Mouse (Mus musculus) liver, postnatal 0 days (tissue): ENCODE results near the gene Aqp1. TPM values are rescaled to one million over a fixed set of nuclear protein-coding genes. Genes with fewer than 3 reads are reported as not detected.

ENCODE experiments used
- ATAC-seq: fragments of 200-750 bp; cut with Nextera tagmentation; 2 replicates; pipeline ENCODE4 v1.8.0; 2017; ENCODE audit warnings: mild to moderate bottlenecking, moderate library complexity
- DNase-seq: peaks from one replicate; pipeline ENCODE4 v3.0.0-alpha.2; 2016
- H3K27ac ChIP-seq: fragments of 300-500 bp; sonication (generic); 2 replicates; pipeline ENCODE4 v1.5.1; 2014; ENCODE audit warnings: antibody characterized with exemption, moderate library complexity, mild to moderate bottlenecking, low read depth
- H3K27me3 ChIP-seq: fragments of 300-500 bp; sonication (generic); 2 replicates; pipeline ENCODE4 v1.6.1; 2014; ENCODE audit warnings: low read length, control low read depth, mixed read lengths; ENCODE audit not compliant: insufficient read depth
- H3K36me3 ChIP-seq: fragments of 300-500 bp; sonication (generic); replicated peaks from 2 replicates; pipeline ENCODE4 v1.6.1; 2014; ENCODE audit warnings: mild to moderate bottlenecking, control low read depth, low read length, moderate library complexity, mixed read lengths; ENCODE audit not compliant: insufficient read depth
- H3K4me1 ChIP-seq: fragments of 300-500 bp; sonication (generic); 2 replicates; pipeline ENCODE4 v1.6.1; 2014; ENCODE audit warnings: antibody characterized with exemption, mild to moderate bottlenecking, control low read depth; ENCODE audit not compliant: insufficient read depth
- H3K4me2 ChIP-seq: fragments of 300-500 bp; sonication (generic); 2 replicates; pipeline ENCODE4 v1.6.1; 2014; ENCODE audit warnings: low read depth, mild to moderate bottlenecking, low read length, moderate library complexity, mixed read lengths
- H3K4me3 ChIP-seq: fragments of 300-500 bp; sonication (generic); 2 replicates; pipeline ENCODE4 v1.5.1; 2014; ENCODE audit warnings: low read depth, low read length
- H3K9ac ChIP-seq: fragments of 300-500 bp; sonication (generic); replicated peaks from 2 replicates; pipeline ENCODE4 v1.6.1; 2014; ENCODE audit warnings: mild to moderate bottlenecking, moderate library complexity
- H3K9me3 ChIP-seq: fragments of 300-500 bp; sonication (generic); 2 replicates; pipeline ENCODE4 v1.6.1; 2016; ENCODE audit warnings: mild to moderate bottlenecking, control low read depth, low read length, mixed read lengths
- CTCF ChIP-seq: sonication (generic); IDR thresholded peaks from 2 replicates; pipeline ENCODE4 v1.5.1; 2016; ENCODE audit warnings: antibody characterized with exemption, low read depth
- EP300 ChIP-seq: IDR thresholded peaks from 2 replicates; pipeline ENCODE4 v1.6.1; 2016; ENCODE audit warnings: antibody characterized with exemption, low read depth, mild to moderate bottlenecking
- WGBS: fragments of 180-500 bp; shearing (Covaris S2); extraction: QIAGEN DNeasy Blood & Tissue Kit; methylation state at CpG from one replicate; pipeline ENCODE4 v1.1.7; 2014; ENCODE audit not compliant: insufficient replicate concordance; 5-methylcytosine and 5-hydroxymethylcytosine counted together
- polyA plus RNA-seq: library from polyadenylated mRNA; unstranded; fragments of >200 nt; fragmentation: Nextera tagmentation; extraction: Ambion mirVana; gene quantifications from 2 replicates; pipeline ENCODE4 v1.2.1, GENCODE M21; 2015

The Aqp1 gene
- polyA plus RNA-seq, 1 experiment from 2014 or later = 134 TPM

DNA sequence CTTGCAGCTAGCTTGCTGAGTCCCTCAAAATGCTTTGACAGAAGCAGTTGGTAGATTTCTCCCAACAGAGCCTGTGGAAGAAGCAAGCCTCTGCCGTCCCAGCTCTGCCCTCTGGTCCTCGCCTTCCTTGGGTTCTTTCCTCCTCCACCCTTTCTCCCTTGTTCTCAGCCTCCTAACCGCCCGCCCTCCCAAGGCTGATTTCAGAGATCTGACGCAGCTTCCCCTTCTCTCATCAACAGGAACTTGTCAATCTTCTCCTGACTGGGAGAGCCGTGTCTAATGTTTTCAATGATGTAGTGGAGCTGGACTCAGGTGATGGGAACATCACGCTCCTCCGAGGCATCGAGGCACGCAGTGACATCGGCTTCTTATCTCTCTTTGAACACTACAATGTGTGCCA lies 35.5 kb upstream of the Aqp1 start:
- TF ChIP-seq CTCF = no peak
- TF ChIP-seq EP300 = no peak
- Histone ChIP-seq H3K27ac (no peak overlapping the region), H3K9ac (no peak overlapping the region), H3K4me1 (peaks cover 8% of the 10 kb centered on the region; the same call in 1 of the 2 replicates), H3K9me3 (no peaks in the 10 kb centered on the region), H3K36me3 (no peaks in the 10 kb centered on the region), H3K4me3 (no peak overlapping the region), H3K27me3 (no peaks in the 10 kb centered on the region), H3K4me2 (no peak overlapping the region)
- 57% methylated on average over 11 of the region's 11 CpGs for WGBS
- no peak for DNase-seq
- no peak for ATAC-seq

DNA sequence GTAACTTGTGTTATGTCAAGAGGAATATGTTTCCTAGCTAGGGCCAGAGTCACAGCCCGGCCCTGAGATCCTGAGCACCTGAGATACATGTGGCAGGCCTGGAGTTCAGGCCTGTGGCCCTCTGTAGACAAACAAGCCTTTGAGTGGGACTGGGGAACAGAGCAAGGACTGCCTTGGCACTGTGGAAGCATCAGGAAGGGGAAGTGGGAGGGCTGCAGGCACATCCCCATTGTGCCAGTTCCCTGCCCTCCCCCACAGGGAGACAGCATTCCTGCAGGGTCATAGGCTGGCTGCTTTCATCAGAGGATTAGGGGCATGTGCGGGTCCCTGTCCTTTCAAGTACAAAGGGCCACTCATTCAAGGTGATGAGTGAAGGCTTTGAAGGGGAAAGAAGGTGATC lies 26.1 kb upstream of the Aqp1 start:
- H3K9me3 ChIP-seq = no peaks in the 10 kb centered on the region
- no peak overlapping the region for H3K4me2 ChIP-seq
- ATAC-seq (no peak), DNase-seq (no peak)
- no peaks in the 10 kb centered on the region for H3K36me3 ChIP-seq
- H3K9ac ChIP-seq = no peak overlapping the region
- no peak for TF ChIP-seq CTCF
- TF ChIP-seq EP300 = no peak
- 68% methylated on average over 2 of the region's 2 CpGs for WGBS
- H3K4me1 ChIP-seq = peaks cover 2% of the 10 kb centered on the region; the same call in 1 of the 2 replicates
- no peaks in the 10 kb centered on the region for H3K27me3 ChIP-seq
- no peak overlapping the region for H3K4me3 ChIP-seq
- no peak overlapping the region for H3K27ac ChIP-seq

DNA sequence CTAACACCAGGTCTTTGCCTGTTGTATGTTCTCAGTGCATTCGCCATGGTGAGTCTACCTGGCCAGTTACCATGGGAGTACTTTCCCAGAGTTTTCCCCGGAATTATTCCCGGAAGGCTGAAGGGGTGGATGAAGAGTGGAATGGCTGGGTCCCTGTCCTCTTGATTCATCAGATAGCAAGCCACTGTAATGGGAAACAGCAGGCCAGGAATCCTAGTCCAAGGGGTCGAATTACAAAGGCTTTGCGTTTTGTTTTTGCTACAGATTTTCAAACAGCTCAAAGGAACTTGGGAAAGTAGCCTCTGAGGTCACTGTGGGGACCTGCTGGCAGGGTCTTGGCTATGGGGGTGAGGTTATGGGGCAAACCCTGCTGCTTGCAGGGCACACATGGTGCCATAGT lies 24.3 kb upstream of the Aqp1 start:
- H3K4me2 ChIP-seq = no peak overlapping the region
- WGBS = 70% methylated on average over 5 of the region's 5 CpGs
- peaks cover 2% of the 10 kb centered on the region; the same call in 1 of the 2 replicates for H3K4me1 ChIP-seq
- TF ChIP-seq CTCF (no peak), EP300 (no peak)
- H3K27me3 ChIP-seq = no peaks in the 10 kb centered on the region
- no peak for DNase-seq
- no peak overlapping the region for H3K4me3 ChIP-seq
- H3K9ac ChIP-seq = no peak overlapping the region
- H3K27ac ChIP-seq = no peak overlapping the region
- H3K36me3 ChIP-seq = no peaks in the 10 kb centered on the region
- no peak for ATAC-seq
- H3K9me3 ChIP-seq = no peaks in the 10 kb centered on the region

DNA sequence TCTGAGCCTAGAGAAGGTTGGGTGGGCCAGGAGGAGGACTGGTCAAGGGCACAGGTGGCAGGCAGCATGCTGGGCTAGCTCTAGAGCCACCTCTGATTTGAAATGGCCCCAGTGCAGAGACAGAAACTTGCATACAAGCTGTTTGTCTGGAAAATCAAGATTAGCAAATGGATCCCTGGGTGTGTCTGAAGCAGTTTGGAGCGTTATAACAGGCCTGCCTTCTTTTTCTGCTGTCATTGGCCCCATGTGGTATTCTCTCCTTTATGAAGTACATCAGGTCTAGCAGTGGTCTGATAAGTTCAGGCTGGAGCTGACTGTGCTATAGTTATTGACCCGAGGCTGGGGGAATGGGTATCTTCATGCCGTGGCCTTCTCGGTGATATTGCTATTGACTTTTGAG lies 22.3 kb upstream of the Aqp1 start:
- H3K9me3 ChIP-seq = no peaks in the 10 kb centered on the region
- ATAC-seq (peak; percentile 50), DNase-seq (no peak)
- TF ChIP-seq CTCF (no peak), EP300 (peak; percentile 86)
- H3K9ac ChIP-seq = no peak overlapping the region
- peaks cover 2% of the 10 kb centered on the region; the same call in 1 of the 2 replicates for H3K4me1 ChIP-seq
- no peaks in the 10 kb centered on the region for H3K36me3 ChIP-seq
- H3K27ac ChIP-seq = no peak overlapping the region
- no peaks in the 10 kb centered on the region for H3K27me3 ChIP-seq
- H3K4me2 ChIP-seq = no peak overlapping the region
- H3K4me3 ChIP-seq = no peak overlapping the region
- 43% methylated on average over 4 of the region's 4 CpGs for WGBS

DNA sequence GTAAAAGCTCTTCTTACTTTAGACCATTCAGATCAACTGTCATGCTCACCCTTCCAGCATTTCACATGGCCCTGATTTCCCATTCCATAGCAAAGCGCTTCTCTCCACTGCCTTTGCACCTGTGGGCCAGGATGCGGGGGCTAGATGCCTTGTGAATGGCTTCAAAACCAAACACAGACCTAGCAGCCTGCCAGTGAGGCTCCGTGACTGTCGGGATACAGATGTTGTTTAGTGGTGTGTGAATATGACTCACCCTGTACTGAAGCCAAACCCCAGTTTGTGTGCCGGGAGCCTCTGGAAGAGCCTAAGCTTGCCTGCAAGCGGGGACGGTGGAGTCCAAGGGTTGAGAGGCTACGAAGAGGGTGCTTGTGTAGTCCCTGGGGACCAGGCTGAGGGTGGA lies 21.6 kb upstream of the Aqp1 start:
- H3K36me3 ChIP-seq = no peaks in the 10 kb centered on the region
- H3K4me3 ChIP-seq = no peak overlapping the region
- H3K27ac ChIP-seq = no peak overlapping the region
- ATAC-seq (no peak), DNase-seq (no peak)
- no peaks in the 10 kb centered on the region for H3K27me3 ChIP-seq
- H3K4me2 ChIP-seq = no peak overlapping the region
- peaks cover 8% of the 10 kb centered on the region for H3K4me1 ChIP-seq
- H3K9ac ChIP-seq = no peak overlapping the region
- no peaks in the 10 kb centered on the region for H3K9me3 ChIP-seq
- WGBS = 86% methylated on average over 8 of the region's 8 CpGs
- no peak for TF ChIP-seq CTCF
- TF ChIP-seq EP300 = no peak

DNA sequence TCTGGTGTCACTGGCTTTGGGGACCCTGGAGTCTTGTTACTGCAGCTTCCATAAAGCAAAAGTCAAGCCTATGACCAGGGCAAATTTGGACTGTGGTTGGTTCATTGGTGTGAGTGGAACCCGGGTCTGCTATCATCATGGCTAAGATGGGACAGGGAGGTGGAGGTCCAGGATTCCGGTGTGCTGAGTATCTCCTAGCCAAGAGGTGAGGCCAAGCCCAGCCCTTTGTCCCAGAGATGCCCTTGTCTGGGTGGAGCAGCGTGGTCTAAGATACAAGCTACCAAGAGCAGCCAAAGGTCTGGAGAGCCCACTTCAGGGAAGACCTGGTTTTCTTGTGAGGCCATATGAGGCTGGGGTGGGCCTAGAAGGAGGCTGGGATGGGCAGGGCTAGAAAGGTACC lies 17.6 kb upstream of the Aqp1 start:
- Histone ChIP-seq H3K27me3 (no peaks in the 10 kb centered on the region), H3K36me3 (no peaks in the 10 kb centered on the region), H3K4me3 (no peak overlapping the region), H3K4me1 (peaks cover 45% of the 10 kb centered on the region), H3K27ac (no peak overlapping the region), H3K4me2 (no peak overlapping the region), H3K9ac (no peak overlapping the region), H3K9me3 (no peaks in the 10 kb centered on the region)
- no peak for DNase-seq
- TF ChIP-seq EP300 (no peak), CTCF (no peak)
- 84% methylated on average over 3 of the region's 3 CpGs for WGBS
- no peak for ATAC-seq
